Mouse (Mus musculus): Measurements from ENCODE around the gene Ttll7. TPM values are rescaled to one million over a fixed set of nuclear protein-coding genes. Genes with fewer than 3 reads are reported as not detected.
A peak's percentile ranks its signal among the peaks of the same experiment; 100 is the strongest.

The Ttll7 gene
- polyA plus RNA-seq, 1 experiment from 2014 or later, result 12.4 TPM

DNA sequence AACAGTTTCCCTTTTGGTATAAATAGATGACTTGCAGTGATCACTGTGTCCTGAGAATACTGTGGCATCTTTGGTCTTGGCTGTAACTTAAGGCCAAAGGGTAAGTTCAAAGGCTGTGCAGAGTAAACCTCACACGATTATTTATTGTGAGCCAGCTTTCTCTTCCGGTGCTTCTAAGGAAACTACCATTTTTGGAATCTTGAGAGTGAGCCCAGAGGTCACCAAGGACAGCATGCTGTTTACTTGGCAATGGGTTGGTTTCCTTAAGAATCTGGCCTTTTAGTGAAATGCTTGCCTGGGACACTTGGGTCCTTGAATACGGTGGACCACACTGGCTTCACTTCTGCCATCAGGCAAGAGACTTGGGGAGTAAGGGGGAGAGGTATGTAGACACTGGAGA is 9.4 kb upstream of the Ttll7 start:
- no peaks in the 10 kb centered on the region for H3K9me3 ChIP-seq (ENCODE audit: low read length)
- H3K9ac ChIP-seq (replicated peaks; ENCODE audit: low read depth), result no peak overlapping the region
- WGBS, result 19% methylated on average over 3 of the region's 3 CpGs
- H3K27me3 ChIP-seq (replicated peaks; ENCODE audit: insufficient read depth, low read length), result no peaks in the 10 kb centered on the region
- peak; percentile 26; the same call in 1 of the 2 replicates for TF ChIP-seq EP300 (IDR thresholded peaks at IDR 0.05)
- no peak for TF ChIP-seq CTCF (IDR thresholded peaks at IDR 0.05)
- ATAC-seq, result peak; percentile 47
- no peak overlapping the region for H3K4me2 ChIP-seq (replicated peaks; ENCODE audit: low read depth, low read length)
- H3K27ac ChIP-seq (ENCODE audit: low read length), result no peak overlapping the region
- no peak overlapping the region for H3K4me3 ChIP-seq (ENCODE audit: low read depth, low read length)
- H3K4me1 ChIP-seq (ENCODE audit: insufficient read depth, low read depth, low read length), result no peaks in the 10 kb centered on the region; the same call in 1 of the 2 replicates
- peak; percentile 28 for DNase-seq (ENCODE audit: low spot score)
- no peaks in the 10 kb centered on the region for H3K36me3 ChIP-seq (ENCODE audit: insufficient read depth, low read length)

DNA sequence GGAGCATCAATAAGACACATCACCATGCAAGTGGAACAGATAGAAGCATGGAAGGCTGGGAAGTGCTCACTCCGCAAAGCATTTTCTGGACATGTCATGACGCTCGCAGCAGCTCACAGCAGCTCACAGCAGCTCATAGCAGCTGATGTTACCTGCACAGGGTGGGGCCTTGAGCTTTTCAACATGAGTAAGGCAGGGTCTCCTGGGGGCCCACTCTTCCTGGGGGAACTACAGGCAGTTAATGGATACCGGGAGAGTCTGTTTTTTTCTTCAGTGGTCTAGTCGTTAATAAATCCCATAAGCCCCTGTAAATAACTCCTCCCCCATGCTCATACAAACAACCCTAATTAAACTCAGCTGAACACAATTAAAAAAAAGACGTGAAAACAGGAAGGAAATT is 8.7 kb upstream of the Ttll7 start:
- ATAC-seq (no peak), DNase-seq (ENCODE audit: low spot score) (no peak)
- Histone ChIP-seq H3K27ac (ENCODE audit: low read length) (no peak overlapping the region), H3K36me3 (ENCODE audit: insufficient read depth, low read length) (no peaks in the 10 kb centered on the region), H3K27me3 (replicated peaks; ENCODE audit: insufficient read depth, low read length) (no peaks in the 10 kb centered on the region), H3K4me3 (ENCODE audit: low read depth, low read length) (no peak overlapping the region), H3K4me2 (replicated peaks; ENCODE audit: low read depth, low read length) (no peak overlapping the region), H3K9me3 (ENCODE audit: low read length) (no peaks in the 10 kb centered on the region), H3K4me1 (ENCODE audit: insufficient read depth, low read depth, low read length) (no peaks in the 10 kb centered on the region; the same call in 1 of the 2 replicates), H3K9ac (replicated peaks; ENCODE audit: low read depth) (no peak overlapping the region)
- TF ChIP-seq EP300 (IDR thresholded peaks at IDR 0.05) (no peak), CTCF (IDR thresholded peaks at IDR 0.05) (no peak)
- 79% methylated on average over 6 of the region's 6 CpGs for WGBS

GRCm38 (mm10) chr3:146846237-146846636 is 5.9 kb upstream of the Ttll7 start:
- H3K4me1 ChIP-seq (ENCODE audit: insufficient read depth, low read depth, low read length), result no peaks in the 10 kb centered on the region; the same call in 1 of the 2 replicates
- H3K36me3 ChIP-seq (ENCODE audit: insufficient read depth, low read length), result no peaks in the 10 kb centered on the region
- 65% methylated on average over 5 of the region's 5 CpGs for WGBS
- TF ChIP-seq EP300 (IDR thresholded peaks at IDR 0.05) (peak; percentile 93), CTCF (IDR thresholded peaks at IDR 0.05) (no peak)
- H3K27me3 ChIP-seq (replicated peaks; ENCODE audit: insufficient read depth, low read length), result no peaks in the 10 kb centered on the region
- peak; percentile 42 for DNase-seq (ENCODE audit: low spot score)
- no peak overlapping the region for H3K4me2 ChIP-seq (replicated peaks; ENCODE audit: low read depth, low read length)
- H3K4me3 ChIP-seq (ENCODE audit: low read depth, low read length), result no peak overlapping the region
- H3K27ac ChIP-seq (ENCODE audit: low read length), result peak overlapping the region; percentile 65
- no peak overlapping the region for H3K9ac ChIP-seq (replicated peaks; ENCODE audit: low read depth)
- peak; percentile 81 for ATAC-seq
- H3K9me3 ChIP-seq (ENCODE audit: low read length), result no peaks in the 10 kb centered on the region

- Histone ChIP-seq H3K27me3 (replicated peaks; ENCODE audit: insufficient read depth, low read length) (no peaks in the 10 kb centered on the region), H3K4me2 (replicated peaks; ENCODE audit: low read depth, low read length) (no peak overlapping the region), H3K9ac (replicated peaks; ENCODE audit: low read depth) (no peak overlapping the region), H3K4me1 (ENCODE audit: insufficient read depth, low read depth, low read length) (no peaks in the 10 kb centered on the region), H3K36me3 (ENCODE audit: insufficient read depth, low read length) (no peaks in the 10 kb centered on the region), H3K4me3 (ENCODE audit: low read depth, low read length) (no peak overlapping the region), H3K9me3 (ENCODE audit: low read length) (no peaks in the 10 kb centered on the region), H3K27ac (ENCODE audit: low read length) (no peak overlapping the region)
- TF ChIP-seq CTCF (IDR thresholded peaks at IDR 0.05) (no peak), EP300 (IDR thresholded peaks at IDR 0.05) (peak; percentile 83)
- WGBS, result 68% methylated on average over 8 of the region's 8 CpGs
- ATAC-seq (0 out of 2 replicates have a peak, but pooled peaks have one; percentile 1), DNase-seq (ENCODE audit: low spot score) (peak; percentile 21)
Measured at GRCm38 (mm10) chr3:146848112-146848511, 4.1 kb upstream of the Ttll7 start.

DNA sequence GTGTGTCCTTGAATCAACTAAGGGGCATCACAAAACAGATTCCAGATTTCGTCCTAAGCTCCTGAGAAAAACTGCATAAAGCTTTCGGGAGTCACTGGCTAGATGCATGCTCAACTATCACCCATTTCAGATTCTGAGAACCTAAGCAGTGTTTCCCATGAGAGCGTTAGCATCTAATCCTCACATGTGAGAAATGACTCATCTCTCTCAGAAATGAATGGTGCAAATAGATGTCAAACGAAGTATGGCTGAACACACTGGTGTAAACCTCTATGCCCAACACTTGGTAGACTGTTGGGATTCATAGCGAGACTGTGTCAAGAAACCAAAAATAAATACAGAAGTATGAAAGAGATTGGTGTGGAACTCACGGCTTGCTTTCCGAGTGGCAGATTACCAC is 2.8 kb upstream of the Ttll7 start:
- DNase-seq (ENCODE audit: low spot score) (no peak), ATAC-seq (no peak)
- H3K9ac ChIP-seq (replicated peaks; ENCODE audit: low read depth), result no peak overlapping the region
- no peak for TF ChIP-seq CTCF (IDR thresholded peaks at IDR 0.05)
- no peak for TF ChIP-seq EP300 (IDR thresholded peaks at IDR 0.05)
- H3K27me3 ChIP-seq (replicated peaks; ENCODE audit: insufficient read depth, low read length), result no peaks in the 10 kb centered on the region
- H3K4me1 ChIP-seq (ENCODE audit: insufficient read depth, low read depth, low read length), result no peaks in the 10 kb centered on the region
- no peak overlapping the region for H3K4me2 ChIP-seq (replicated peaks; ENCODE audit: low read depth, low read length)
- H3K4me3 ChIP-seq (ENCODE audit: low read depth, low read length), result no peak overlapping the region
- H3K9me3 ChIP-seq (ENCODE audit: low read length), result no peaks in the 10 kb centered on the region
- no peaks in the 10 kb centered on the region for H3K36me3 ChIP-seq (ENCODE audit: insufficient read depth, low read length)
- no peak overlapping the region for H3K27ac ChIP-seq (ENCODE audit: low read length)
- WGBS, result 87% methylated on average over 7 of the region's 7 CpGs

DNA sequence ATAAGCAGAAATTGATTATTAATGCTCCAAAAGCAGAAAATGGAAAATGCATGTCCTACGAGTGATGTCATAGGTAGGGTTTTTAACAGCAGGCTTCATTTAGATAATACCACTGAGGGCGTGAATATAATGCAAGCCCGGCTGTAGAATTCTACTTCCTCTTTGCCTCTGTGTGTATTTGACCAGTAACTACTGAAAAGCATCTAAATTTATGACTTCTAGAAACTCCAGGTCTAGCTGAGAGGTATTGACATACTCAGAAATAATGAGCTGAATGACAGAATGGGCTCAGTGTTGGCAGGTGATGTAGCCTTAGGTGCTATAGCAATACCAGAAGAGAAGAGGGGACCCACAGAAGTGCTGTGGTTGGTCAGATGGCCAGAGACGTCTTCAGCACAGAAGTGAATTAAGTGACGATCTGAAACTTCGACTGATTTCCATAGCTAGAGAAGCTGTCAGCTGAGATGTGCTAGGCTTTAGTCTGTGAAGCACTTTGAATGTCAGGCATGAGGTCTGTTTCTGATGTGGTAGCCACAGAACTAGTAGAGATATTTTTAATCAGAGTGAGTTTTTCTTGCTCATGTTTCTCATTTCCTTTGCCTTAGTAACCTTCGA is 2.4 kb downstream of the Ttll7 start:
- no peak overlapping the region for H3K9ac ChIP-seq (replicated peaks; ENCODE audit: low read depth)
- no peaks in the 10 kb centered on the region for H3K27me3 ChIP-seq (replicated peaks; ENCODE audit: insufficient read depth, low read length)
- WGBS, result 75% methylated on average over 7 of the region's 7 CpGs
- TF ChIP-seq EP300 (IDR thresholded peaks at IDR 0.05) (no peak), CTCF (IDR thresholded peaks at IDR 0.05) (no peak)
- H3K4me1 ChIP-seq (ENCODE audit: insufficient read depth, low read depth, low read length), result no peaks in the 10 kb centered on the region
- no peak overlapping the region for H3K4me2 ChIP-seq (replicated peaks; ENCODE audit: low read depth, low read length)
- no peaks in the 10 kb centered on the region for H3K9me3 ChIP-seq (ENCODE audit: low read length)
- H3K4me3 ChIP-seq (ENCODE audit: low read depth, low read length), result no peak overlapping the region
- H3K27ac ChIP-seq (ENCODE audit: low read length), result no peak overlapping the region
- DNase-seq (ENCODE audit: low spot score) (no peak), ATAC-seq (no peak)
- no peaks in the 10 kb centered on the region for H3K36me3 ChIP-seq (ENCODE audit: insufficient read depth, low read length)
